Mouse (Mus musculus) ES-E14 (cell line): ENCODE data around the gene S1pr4. TPM values are rescaled to one million over a fixed set of nuclear protein-coding genes. Genes with fewer than 3 reads are reported as not detected.

ENCODE experiments used
- DNase-seq: peaks from one replicate; pipeline ENCODE4 v3.0.0-alpha.2; 2013; ENCODE audit warnings: low read depth, low spot score
- H3K27ac ChIP-seq: 2 replicates; pipeline ENCODE4 v1.5.1; 2012; ENCODE audit warnings: low read depth, mild to moderate bottlenecking, low read length, moderate library complexity, mixed read lengths; ENCODE audit not compliant: poor library complexity, insufficient read depth, severe bottlenecking
- H3K36me3 ChIP-seq: 2 replicates; pipeline ENCODE4 v1.6.1; 2012; ENCODE audit warnings: mild to moderate bottlenecking, low read length, moderate library complexity, mixed read lengths; ENCODE audit not compliant: control insufficient read depth, poor library complexity, insufficient read depth, severe bottlenecking
- H3K4me1 ChIP-seq, 2 experiments: fragments of 150-350 bp in 1 of 2; sonication (generic) in 1 of 2; 2 replicates each; pipeline ENCODE4 v1.6.1; 2012; ENCODE audit warnings: low read length in 2 of 2, mild to moderate bottlenecking in 1 of 2, mixed read lengths in 1 of 2; ENCODE audit not compliant: control insufficient read depth in 2 of 2, insufficient read depth in 2 of 2, poor library complexity in 1 of 2
- H3K4me3 ChIP-seq, 2 experiments: fragments of 150-350 bp in 1 of 2; sonication (generic) in 1 of 2; 2 replicates each; pipeline ENCODE4 v1.5.1; 2012; ENCODE audit warnings: low read length in 2 of 2, low read depth in 1 of 2, mild to moderate bottlenecking in 1 of 2, mixed read lengths in 1 of 2; ENCODE audit not compliant: insufficient read depth in 1 of 2, poor library complexity in 1 of 2, severe bottlenecking in 1 of 2
- H3K9ac ChIP-seq: 2 replicates; pipeline ENCODE4 v1.6.1; 2012; ENCODE audit warnings: low read depth, mild to moderate bottlenecking, low read length, mixed read lengths; ENCODE audit not compliant: poor library complexity, insufficient read depth, severe bottlenecking
- H3K9me3 ChIP-seq: fragments of 150-350 bp; sonication (generic); 2 replicates; pipeline ENCODE4 v1.6.1; 2012; ENCODE audit warnings: low read depth, mild to moderate bottlenecking, low read length; ENCODE audit not compliant: control insufficient read depth, insufficient read depth
- CHD2 ChIP-seq: IDR thresholded peaks from 2 replicates; pipeline ENCODE4 v1.6.1; 2014; ENCODE audit warnings: mild to moderate bottlenecking, low read depth, low read length, inconsistent platforms
- HCFC1 ChIP-seq: IDR thresholded peaks from 2 replicates; pipeline ENCODE4 v1.6.1; 2012; ENCODE audit warnings: low read length, inconsistent platforms, borderline replicate concordance; ENCODE audit not compliant: insufficient read depth
- MAFK ChIP-seq: IDR thresholded peaks from 2 replicates; pipeline ENCODE4 v1.6.1; 2014; ENCODE audit warnings: mild to moderate bottlenecking, low read depth, low read length, inconsistent platforms; ENCODE audit not compliant: insufficient read depth
- ZC3H11A ChIP-seq: IDR thresholded peaks from 2 replicates; pipeline ENCODE4 v1.6.1; 2012; ENCODE audit warnings: low read depth, mild to moderate bottlenecking, inconsistent platforms, low read length, borderline replicate concordance
- ZNF384 ChIP-seq: IDR thresholded peaks from 2 replicates; pipeline ENCODE4 v1.6.1; 2012; ENCODE audit warnings: low read depth, low read length, inconsistent platforms
- in situ Hi-C, 2 experiments: fragments of 600-800 bp; cut with MboI; formaldehyde crosslinking; loops; one replicate each; pipeline ENCODE4 v1.15.1; 2025; ENCODE audit warnings: low sequenced_read_pairs in 2 of 2, inconsistent platforms in 1 of 2; ENCODE audit not compliant: unreplicated experiment in 2 of 2
- total RNA-seq: library from RNA; depleted of rRNA; stranded (reverse); fragments of 300-350 nt; gene quantifications from 2 replicates; pipeline ENCODE4 v1.2.3, GENCODE M21; 2012

The S1pr4 gene
- total RNA-seq, 1 experiment: 0.94 TPM

DNA sequence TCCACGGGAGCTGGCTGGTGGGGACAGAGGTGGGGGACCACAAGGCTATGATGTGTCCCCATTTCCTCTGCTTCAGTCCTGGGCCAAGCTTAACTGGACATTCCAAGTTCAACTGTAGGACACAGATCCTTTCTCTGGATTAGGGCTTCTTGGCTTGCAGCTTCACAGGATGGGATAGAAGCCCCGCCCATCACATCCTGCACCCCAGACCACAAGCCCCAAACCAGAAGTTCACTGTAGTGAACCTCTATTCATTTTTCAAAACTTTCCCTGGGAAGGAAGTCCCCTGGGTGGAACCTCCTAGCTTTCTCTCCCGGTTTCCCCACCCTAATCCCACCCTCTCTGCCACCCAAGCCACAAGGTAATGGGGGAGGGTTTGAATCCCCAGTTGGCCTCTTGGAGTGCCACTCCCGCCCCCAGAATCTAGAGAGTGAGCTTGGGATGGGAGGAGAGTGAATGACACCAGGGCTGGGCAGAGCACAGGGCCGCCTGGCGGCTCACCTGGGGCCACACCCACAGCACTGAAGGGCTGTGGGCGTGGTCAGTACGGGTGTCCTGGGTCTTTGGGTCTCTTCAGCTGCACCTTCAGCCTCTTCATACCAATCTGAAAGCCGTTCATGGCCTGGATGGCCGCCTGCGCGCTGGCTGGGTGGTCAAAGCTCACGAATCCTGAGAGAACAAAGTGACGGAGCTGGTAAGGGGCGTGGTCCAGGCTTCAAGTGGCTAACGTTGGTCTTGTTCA lies 38.1 kb downstream of the S1pr4 start:
- Histone ChIP-seq H3K4me1 (peaks cover 9 to 32% of the 10 kb centered on the region in 2 experiments), H3K36me3 (no peaks in the 10 kb centered on the region; the same call in 1 of the 2 replicates), H3K27ac (no peak overlapping the region), H3K4me3 (0 out of 4 replicates have a peak overlapping the region, but pooled peaks of 1 of the 2 experiments have one; percentile 43), H3K9ac (no peak overlapping the region), H3K9me3 (no peaks in the 10 kb centered on the region)
- TF ChIP-seq MAFK (no peak), HCFC1 (no peak)
- DNase-seq: no peak
- in situ Hi-C loops: no loop called here

DNA sequence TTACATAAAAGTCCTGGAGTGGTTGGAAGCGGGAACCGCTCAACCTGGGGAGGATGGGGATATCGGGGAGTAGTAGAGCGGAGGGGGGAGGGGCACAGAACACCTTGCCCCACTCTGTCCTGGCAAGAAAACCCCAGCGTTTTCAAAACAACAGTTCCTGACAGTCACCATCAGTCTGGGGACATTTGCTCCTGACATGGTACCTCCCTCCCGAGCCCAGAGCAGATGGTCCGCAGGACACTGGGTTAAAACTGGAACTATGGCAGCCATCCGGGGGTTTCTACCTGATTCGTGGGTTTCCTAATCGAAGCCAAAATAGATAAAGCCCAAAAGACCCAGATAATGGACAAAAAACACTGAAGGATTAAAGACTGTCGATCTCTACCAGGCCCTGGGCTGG lies 39.0 kb downstream of the S1pr4 start:
- DNase-seq: no peak
- Histone ChIP-seq H3K36me3 (no peaks in the 10 kb centered on the region), H3K27ac (no peak overlapping the region), H3K4me3 (no peak overlapping the region), H3K9me3 (no peaks in the 10 kb centered on the region), H3K9ac (no peak overlapping the region), H3K4me1 (peaks cover 8 to 29% of the 10 kb centered on the region in 2 experiments)
- TF ChIP-seq MAFK (no peak), ZNF384 (no peak), ZC3H11A (no peak), CHD2 (no peak), HCFC1 (no peak)
- in situ Hi-C loops: no loop called here

DNA sequence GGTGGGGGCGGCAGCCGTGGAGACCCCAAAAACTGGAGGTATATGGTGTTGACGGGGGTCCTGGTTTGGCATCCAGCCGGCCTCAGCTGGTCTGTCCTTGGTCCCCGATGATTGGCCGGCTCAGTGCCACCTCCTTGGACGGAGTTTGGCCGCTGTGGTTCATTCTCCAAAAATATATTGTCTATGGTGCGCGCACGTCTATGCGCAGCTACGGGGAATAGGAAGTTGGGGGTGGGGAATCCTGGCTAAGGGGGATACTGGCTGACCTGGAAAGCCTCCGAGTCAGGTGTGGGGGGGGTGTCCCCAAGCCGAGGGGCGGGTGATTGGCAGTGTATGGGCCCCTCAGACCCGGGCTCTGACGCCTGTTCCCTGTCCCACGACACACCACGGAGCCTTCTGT lies 39.5 kb downstream of the S1pr4 start:
- no peak for DNase-seq
- in situ Hi-C loops: no loop called here
- H3K27ac ChIP-seq: no peak overlapping the region

GRCm38 (mm10) chr10:81459399-81459798 lies 40.5 kb downstream of the S1pr4 start:
- H3K9me3 ChIP-seq: no peaks in the 10 kb centered on the region
- H3K36me3 ChIP-seq: no peaks in the 10 kb centered on the region
- no peak overlapping the region for H3K9ac ChIP-seq
- in situ Hi-C loops: no loop called here
- H3K4me1 ChIP-seq: peaks cover 4 to 21% of the 10 kb centered on the region in 2 experiments; a peak in 3 of 4 replicates
- H3K4me3 ChIP-seq: no peak overlapping the region
- TF ChIP-seq ZNF384 (no peak), CHD2 (no peak), MAFK (no peak), ZC3H11A (no peak), HCFC1 (no peak)
- H3K27ac ChIP-seq: no peak overlapping the region
- no peak for DNase-seq

More for the DNA sequence above, 39.5 kb downstream of the S1pr4 start:
- Histone ChIP-seq H3K9me3 (no peaks in the 10 kb centered on the region), H3K36me3 (no peaks in the 10 kb centered on the region), H3K4me3 (no peak overlapping the region), H3K4me1 (peaks cover 4 to 24% of the 10 kb centered on the region in 2 experiments; a peak in 3 of 4 replicates), H3K9ac (no peak overlapping the region)
- TF ChIP-seq MAFK: no peak

DNA sequence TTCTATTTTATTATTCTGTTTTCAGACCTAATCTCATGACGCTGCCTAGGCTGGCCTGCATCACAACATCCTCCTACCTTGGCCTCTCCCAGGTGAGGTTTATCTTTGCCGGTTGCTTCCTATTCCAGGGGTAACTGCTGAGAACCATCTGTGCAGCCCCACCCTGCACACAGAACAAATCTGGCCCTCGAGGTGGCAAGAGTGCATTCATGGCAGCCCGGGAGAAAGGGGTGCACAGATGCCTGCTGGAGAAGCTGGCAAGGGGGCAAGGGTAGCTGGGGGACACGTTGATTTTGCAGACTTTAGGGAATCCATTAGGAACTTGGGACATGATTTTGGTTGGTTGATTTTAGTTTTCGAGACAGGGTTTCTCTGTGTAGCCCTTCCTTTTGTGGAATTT lies 41.7 kb downstream of the S1pr4 start:
- H3K27ac ChIP-seq: no peak overlapping the region
- no peaks in the 10 kb centered on the region for H3K36me3 ChIP-seq
- H3K4me3 ChIP-seq: no peak overlapping the region
- H3K9ac ChIP-seq: no peak overlapping the region
- no peak for DNase-seq
- no peaks in the 10 kb centered on the region for H3K9me3 ChIP-seq
- TF ChIP-seq MAFK (no peak), HCFC1 (no peak), CHD2 (no peak)
- in situ Hi-C loops: no loop called here
- H3K4me1 ChIP-seq: peaks cover 4 to 14% of the 10 kb centered on the region in 2 experiments; a peak in 3 of 4 replicates
